Mouse (Mus musculus) embryonic stem cell, embryonic (primary cell): ENCODE measurements around the gene Plekhg1.

Experiments used
- CTCF ChIA-PET, 4 experiments: fragments of 300-600 bp in 2 of 4; fragments of 350-600 bp in 2 of 4; sonication (Branson Sonifier 250); formaldehyde crosslinking; loops; one replicate each; lab custom pipeline; 2022; ENCODE audit warnings: inconsistent platforms in 2 of 4; lab: Charles Lee
- POLR2A ChIA-PET, 4 experiments: fragments of 300-600 bp in 2 of 4; fragments of 350-600 bp in 2 of 4; sonication (Branson Sonifier 250); formaldehyde crosslinking; loops; one replicate each; lab custom pipeline; 2022; ENCODE audit warnings: antibody characterized with exemption in 4 of 4, inconsistent platforms in 1 of 4; lab: Charles Lee

Gene Plekhg1

DNA sequence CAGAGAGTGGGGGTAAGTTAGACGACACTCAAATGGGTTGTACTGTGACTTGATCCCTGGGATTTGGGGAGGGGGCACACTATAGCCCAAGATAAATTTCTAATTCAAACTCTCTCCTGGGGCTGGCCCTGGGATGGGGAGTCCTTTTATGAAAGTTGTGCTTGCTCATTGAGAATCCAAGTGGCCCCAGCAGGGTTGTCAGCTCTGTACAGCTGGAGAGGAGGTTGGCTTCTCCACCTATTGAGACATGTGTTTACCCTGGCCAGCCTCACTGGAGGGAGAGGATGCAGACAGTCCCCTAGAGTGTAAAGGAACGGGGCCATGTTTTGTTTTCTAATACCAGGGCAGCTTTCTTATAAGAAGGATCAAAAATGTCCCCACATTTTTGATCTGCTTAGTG, 106.9 kb downstream of the Plekhg1 start:
- ChIA-PET POLR2A (interaction anchor here in 2 of 4 experiments (0.6 to 1.4 kb wide), 5 partner anchors 13 to 311 kb away, joined by 3 to 4 read pairs (median 3); no protein-coding TSS in a partner anchor), CTCF (no interaction called here)

DNA sequence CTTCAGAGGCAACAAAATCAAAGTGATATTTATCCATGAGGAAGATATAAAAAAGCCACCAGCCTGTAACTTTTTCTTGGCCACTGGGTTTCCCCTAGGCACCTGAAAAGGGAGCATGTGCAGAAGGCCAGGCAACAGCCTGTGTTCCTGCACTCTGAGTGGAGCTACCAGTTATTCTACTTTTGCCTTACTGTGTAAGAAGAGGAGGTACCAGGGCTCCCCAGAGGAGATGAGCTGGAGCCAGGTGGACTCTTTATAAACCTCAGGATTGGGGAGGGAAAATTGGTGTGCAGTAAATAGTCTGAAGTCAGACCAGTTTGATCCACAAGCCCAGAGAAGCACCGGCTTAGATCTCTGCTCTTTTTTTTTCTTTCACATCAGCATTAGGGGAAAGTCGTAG, 111.3 kb downstream of the Plekhg1 start:
- ChIA-PET CTCF (interaction anchor here in 2 of 4 experiments (0.5 to 1.0 kb wide), 4 partner anchors 92 to 1947 kb away, joined by 3 to 8 read pairs (median 4); no protein-coding TSS in a partner anchor), POLR2A (interaction anchor here in 3 of 4 experiments (0.7 to 4.1 kb wide), 16 partner anchors 9 to 408 kb away, joined by 3 to 32 read pairs (median 6); no protein-coding TSS in a partner anchor)

DNA sequence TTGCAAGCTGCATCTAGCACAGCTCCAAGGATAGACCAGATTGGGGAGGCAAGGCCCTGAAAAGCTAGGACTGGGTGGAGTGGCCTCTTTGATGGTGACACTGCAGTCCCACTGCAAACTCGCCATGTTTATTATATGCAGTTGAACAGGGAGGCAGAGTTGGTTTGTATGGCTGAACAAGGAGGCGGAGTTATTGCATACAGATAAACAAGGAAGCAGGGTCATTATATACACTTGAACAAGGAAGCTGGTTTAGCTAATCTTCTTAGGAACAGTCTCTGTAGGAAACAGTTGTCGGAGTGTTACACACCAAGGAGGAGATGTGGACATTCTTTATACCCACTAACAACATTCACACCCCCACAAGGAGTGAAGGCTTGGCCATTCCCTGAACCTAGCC, 112.6 kb downstream of the Plekhg1 start:
- POLR2A ChIA-PET = interaction anchor here in 3 of 4 experiments (0.5 to 4.1 kb wide), 25 partner anchors 8 to 1953 kb away, joined by 3 to 32 read pairs (median 5); partner anchors contain the start of genes Mthfd1l (in 2 of the 3) and Fbxo5 (in 1 of the 3)
- CTCF ChIA-PET = interaction anchor here in 2 of 4 experiments (0.5 to 1.0 kb wide), 4 partner anchors 85 to 499 kb away, joined by 3 to 11 read pairs (median 4); no protein-coding TSS in a partner anchor

DNA sequence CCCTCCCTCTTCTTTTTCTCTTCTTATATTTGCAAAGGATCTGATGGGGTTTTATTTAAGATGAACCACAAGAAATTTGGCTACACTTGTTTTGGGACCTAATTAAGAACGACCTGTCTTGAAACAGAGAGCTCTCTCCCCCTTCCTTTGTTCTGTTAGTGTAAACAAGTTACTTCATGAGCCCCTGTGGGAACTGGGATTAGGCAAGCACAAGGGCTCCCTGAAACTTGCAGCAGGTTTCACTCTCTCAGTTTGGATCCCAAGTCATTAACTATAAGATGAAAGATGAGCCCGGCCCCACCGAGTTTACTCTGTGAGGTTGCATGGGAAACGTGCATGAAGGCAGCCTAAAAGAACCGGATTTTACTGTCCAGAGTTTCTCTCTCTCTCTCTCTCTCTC, 117.7 kb downstream of the Plekhg1 start:
- ChIA-PET CTCF (interaction anchor here in 1 of 4 experiments (1.9 kb wide), 1 partner anchor 24 kb away, joined by 4 read pairs; no protein-coding TSS in a partner anchor), POLR2A (no interaction called here)

DNA sequence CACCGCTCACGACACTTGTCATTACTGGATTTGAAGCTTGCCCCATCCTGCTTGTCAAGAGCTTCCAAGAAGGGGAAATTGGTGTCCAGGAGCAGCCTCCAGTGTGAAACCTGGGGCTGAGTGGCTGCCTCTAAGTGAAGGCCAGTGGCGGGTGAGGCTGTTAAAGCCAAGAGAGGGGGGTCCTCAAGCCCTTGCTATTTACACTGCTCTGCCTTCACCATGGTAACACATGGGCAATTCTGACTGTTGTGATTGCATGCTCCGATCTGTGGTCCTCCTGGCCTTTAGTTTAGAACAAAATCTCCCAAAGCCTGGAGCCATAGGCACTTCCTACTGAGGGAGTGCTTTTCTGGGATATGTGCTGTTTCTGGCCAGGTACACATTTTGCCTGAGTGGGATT, 118.3 kb downstream of the Plekhg1 start:
- POLR2A ChIA-PET = interaction anchor here in 2 of 4 experiments (1.2 to 1.6 kb wide), 2 partner anchors 15 kb away, joined by 5 read pairs; no protein-coding TSS in a partner anchor
- CTCF ChIA-PET = interaction anchor here in 2 of 4 experiments (1.1 to 1.9 kb wide), 2 partner anchors 24 to 291 kb away, joined by 3 to 4 read pairs; no protein-coding TSS in a partner anchor

DNA sequence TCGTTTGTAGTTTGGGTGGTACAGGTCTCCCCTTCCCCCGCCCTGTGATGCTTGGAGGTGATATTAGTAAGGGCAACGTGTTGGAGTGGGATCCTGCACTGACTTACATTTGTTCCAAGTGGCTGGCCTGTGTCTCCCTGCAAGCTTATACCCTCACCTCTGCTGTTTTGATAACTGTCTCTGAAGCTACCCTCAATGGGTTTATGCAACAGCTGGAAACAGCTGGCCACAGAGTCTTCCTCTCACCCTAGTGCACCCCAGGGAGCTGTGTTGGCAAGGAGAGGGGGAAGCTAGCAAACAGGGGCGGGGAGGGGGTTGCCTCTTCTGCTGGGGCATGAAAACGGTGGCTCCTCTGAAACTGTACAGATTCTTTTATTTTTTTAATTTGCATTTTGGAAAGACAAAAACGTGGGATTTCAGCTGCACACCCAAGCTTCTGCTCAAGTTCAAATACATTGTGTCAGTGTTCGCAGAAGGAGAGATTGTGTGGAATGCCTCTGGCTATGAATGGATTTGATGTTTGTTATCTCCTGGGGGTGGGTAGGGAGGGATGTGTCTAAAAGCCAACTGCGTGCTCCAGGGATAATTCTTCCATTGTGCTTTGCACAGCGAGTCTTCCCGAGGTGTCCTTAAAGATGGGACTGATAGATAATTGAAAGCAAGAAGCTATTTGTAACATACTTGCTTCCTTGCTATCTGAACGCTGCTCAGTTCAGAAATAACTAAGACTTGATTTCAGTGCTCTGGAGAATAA, 119.0 kb downstream of the Plekhg1 start:
- POLR2A ChIA-PET = interaction anchor here in 3 of 4 experiments (0.6 to 1.6 kb wide), 5 partner anchors 10 to 423 kb away, joined by 3 to 5 read pairs (median 4); no protein-coding TSS in a partner anchor
- CTCF ChIA-PET = interaction anchor here in 3 of 4 experiments (0.6 to 1.9 kb wide), 3 partner anchors 25 to 292 kb away, joined by 3 to 4 read pairs (median 4); no protein-coding TSS in a partner anchor

DNA sequence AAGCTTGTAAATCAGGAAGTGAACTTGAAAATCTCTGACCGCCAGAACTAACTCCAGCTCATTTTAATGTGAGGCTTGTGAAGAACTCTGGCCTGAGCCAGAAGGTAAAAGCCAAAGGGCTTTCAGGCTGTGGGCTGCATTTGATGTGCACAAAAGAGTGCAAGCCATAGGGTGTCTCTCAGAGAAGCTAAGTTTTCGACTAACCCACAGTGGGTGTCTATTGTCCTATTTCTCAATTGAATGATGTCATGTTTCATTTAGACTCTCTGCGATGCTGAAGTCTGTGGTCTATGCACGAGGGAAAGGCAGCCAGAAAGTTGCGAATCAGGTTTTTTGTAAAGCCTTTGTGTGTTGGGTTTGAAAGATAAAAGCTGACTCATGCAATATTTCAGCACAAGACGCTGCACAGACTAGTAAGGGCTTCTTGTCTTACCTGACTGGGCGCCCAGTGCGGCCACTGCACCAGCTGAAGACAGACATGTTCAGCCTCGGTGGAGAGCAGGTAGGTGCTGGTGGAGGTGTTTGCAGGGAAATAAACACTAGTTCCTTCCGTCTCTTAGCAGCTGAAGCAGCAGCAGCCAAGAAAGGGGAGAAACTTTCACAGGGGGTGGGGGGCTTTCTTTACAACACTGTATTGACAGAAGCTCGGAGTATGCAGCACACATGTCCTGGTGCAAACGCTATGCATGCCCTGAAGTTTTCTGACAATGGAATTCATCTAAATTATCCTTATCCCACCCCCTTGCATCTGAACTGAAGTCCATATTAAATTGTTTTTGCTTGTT, 123.4 kb downstream of the Plekhg1 start:
- ChIA-PET POLR2A (interaction anchor here in 3 of 4 experiments (0.6 to 2.9 kb wide), 21 partner anchors 9 to 114 kb away, joined by 3 to 25 read pairs (median 4); no protein-coding TSS in a partner anchor), CTCF (interaction anchor here in 3 of 4 experiments (0.6 to 2.0 kb wide), 5 partner anchors 8 to 295 kb away, joined by 3 to 6 read pairs (median 3); no protein-coding TSS in a partner anchor)

DNA sequence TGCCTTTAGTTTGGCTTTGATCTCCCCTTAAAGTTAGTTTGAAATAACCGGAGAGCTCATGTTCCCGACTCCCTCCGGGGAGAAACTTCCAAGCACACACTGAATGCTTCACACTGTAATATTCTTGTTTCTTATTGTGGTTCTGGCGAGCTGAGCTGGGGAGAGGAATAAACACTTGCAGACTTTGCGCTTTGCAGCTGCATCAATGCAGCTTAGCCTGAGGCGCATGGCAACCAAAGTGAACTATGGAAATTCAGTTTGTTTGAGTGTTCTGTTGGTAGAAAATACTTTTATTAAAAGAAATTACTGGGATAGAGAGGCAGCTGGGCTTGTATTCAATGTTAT, 124.0 kb downstream of the Plekhg1 start:
- ChIA-PET POLR2A (interaction anchor here in 3 of 4 experiments (0.6 to 2.9 kb wide), 15 partner anchors 9 to 77 kb away, joined by 3 to 25 read pairs (median 5); no protein-coding TSS in a partner anchor), CTCF (interaction anchor here in 3 of 4 experiments (1.0 to 2.0 kb wide), 5 partner anchors 9 to 80 kb away, joined by 3 to 6 read pairs (median 3); no protein-coding TSS in a partner anchor)

DNA sequence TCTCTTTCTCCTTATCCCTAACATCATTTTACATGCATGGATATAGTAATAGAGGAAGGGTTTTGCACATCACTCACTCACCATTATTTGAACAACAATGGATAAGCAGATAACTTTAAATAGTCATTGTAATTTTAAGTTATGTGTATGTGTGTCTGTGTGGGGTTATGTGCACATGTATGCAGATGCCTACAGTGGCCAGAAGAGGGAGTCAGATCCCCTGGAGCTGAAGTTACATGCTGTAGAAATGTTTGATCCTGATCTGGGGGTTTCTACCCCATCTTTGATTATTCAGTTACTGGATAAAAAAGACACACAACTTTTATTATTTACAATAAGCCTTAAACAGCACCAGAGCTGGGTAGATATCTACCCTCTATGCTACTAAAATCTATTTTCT, 127.1 kb downstream of the Plekhg1 start:
- POLR2A ChIA-PET = interaction anchor here in 3 of 4 experiments (0.6 to 2.2 kb wide), 6 partner anchors 12 to 82 kb away, joined by 3 to 11 read pairs (median 6); no protein-coding TSS in a partner anchor
- CTCF ChIA-PET = interaction anchor here in 3 of 4 experiments (0.6 to 1.1 kb wide), 4 partner anchors 12 to 77 kb away, joined by 3 read pairs; no protein-coding TSS in a partner anchor

DNA sequence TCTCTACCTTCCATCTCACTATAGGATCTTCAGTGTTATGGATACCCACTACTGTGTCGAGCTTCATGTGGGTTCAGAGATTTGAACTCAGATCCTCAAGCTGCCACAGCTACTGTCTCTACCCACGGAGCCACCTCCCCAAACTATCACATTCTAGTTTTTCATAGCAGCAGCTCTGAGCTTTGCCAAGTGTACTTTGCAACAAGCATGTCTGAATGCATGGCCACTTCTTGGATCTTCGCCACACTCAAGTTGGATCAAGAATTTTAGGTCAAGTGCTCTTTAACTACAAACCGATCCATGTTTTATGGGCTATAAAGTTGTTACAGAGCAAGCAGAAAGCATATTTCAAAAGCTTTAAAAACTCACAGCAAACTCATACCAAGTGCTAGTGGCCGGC, 130.7 kb downstream of the Plekhg1 start:
- CTCF ChIA-PET = interaction anchor here in 1 of 4 experiments (1.1 kb wide), 1 partner anchor 73 kb away, joined by 5 read pairs; no protein-coding TSS in a partner anchor
- POLR2A ChIA-PET = interaction anchor here (0.6 to 2.4 kb wide), 5 partner anchors 10 to 506 kb away, joined by 3 to 14 read pairs (median 6); no protein-coding TSS in a partner anchor

DNA sequence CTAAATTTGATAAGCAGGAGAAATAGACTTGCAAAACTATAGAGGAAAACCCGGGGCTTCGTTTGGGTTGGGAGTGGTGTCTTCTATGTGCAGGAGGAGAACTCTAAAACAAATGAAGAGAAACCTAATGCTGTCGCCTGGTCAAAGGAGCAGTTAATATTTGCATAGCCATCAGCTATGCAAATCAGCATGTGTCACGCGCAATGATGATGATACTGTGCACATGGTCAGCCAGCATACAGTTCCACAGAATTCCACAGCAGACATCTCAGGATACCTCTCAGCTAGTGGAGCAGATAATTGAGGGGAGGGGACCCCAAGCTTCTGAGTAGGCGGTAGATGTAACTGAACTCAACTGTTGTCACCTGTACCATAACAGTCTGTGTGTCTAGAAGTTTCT, 133.3 kb downstream of the Plekhg1 start:
- POLR2A ChIA-PET = interaction anchor here in 3 of 4 experiments (0.7 to 2.5 kb wide), 39 partner anchors 8 to 649 kb away, joined by 3 to 33 read pairs (median 5); partner anchors contain the start of genes Mthfd1l (in 1 of the 3) and Plekhg1 (in 1 of the 3)
- CTCF ChIA-PET = interaction anchor here in 2 of 4 experiments (0.6 to 0.9 kb wide), 3 partner anchors 105 to 304 kb away, joined by 3 read pairs; no protein-coding TSS in a partner anchor

DNA sequence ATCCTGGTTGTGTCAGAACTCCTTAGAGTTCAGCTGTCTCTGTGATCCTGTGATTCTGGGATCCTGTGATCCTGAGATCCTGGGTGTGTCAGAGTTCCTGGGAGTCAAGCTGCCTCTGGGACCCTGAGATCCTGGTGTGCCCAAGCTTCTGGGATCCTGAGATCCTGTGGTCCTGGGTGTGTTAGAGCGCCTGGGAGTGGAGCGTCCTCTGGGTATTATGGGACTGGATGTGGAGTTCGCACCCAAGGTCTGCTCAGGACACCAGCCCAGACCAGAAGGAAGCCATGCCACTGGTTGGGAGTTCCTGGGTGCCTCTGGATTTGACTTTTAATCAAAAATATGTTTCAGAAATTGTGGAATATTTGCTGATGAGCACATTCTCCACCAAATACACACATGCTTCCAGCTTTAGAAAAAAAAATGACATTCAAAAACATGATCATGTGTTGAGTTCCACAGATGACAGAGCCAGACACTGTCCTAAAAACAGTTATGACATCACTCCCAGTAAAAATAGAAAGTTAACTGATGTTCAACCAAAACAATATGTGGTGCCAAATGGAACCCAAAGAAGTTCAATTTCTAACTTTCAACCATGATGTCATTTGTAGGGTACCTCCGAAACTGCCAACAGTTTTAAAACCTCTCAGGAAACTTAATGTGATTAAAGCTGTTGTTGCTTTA, 137.8 kb downstream of the Plekhg1 start:
- ChIA-PET POLR2A (interaction anchor here in 1 of 4 experiments (0.8 to 1.0 kb wide), 2 partner anchors 61 to 78 kb away, joined by 3 read pairs; no protein-coding TSS in a partner anchor), CTCF (no interaction called here)

DNA sequence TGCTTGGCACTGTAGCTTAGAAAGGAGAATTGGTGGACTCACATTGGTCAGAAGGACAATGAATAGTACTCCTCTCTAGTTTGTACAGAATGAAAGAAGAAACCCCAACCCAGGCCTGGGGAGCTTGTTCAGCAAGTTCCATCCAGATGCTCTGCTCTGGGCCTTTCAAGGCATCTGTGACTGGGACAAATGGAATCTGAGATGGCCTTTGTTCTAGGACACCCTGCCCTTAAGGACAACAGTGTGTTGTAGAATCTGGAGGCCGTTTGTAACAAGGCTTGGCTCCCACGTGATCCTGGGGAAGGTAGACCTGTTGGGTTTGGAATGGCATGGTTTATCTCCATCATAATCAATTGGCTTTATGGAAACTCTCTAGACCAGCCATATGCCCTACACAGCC, 141.0 kb downstream of the Plekhg1 start:
- CTCF ChIA-PET = interaction anchor here in 2 of 4 experiments (0.6 to 1.8 kb wide), 2 partner anchors 31 to 47 kb away, joined by 3 to 5 read pairs; no protein-coding TSS in a partner anchor
- POLR2A ChIA-PET = interaction anchor here in 3 of 4 experiments (0.5 to 2.1 kb wide), 23 partner anchors 9 to 161 kb away, joined by 3 to 26 read pairs (median 4); no protein-coding TSS in a partner anchor

DNA sequence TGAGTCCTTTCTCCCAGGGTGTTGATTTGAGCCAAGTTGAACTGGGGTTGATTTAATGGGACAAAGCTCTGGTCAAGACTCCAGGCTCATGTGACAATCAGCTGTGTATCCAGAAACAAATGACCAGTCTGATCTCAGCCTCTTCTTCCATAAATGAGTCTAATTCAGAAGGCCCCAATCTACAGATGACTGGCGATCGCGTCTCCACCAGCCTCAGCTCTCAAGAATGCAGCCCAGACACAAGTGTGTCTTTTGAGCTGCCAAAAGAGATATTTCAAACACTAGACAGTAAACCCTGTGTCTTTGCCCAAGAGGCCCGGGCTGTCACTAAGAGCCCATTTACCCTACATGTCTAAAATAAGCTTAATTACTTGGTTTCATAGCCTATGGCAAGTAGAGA, 148.3 kb downstream of the Plekhg1 start:
- ChIA-PET POLR2A (interaction anchor here in 1 of 4 experiments (0.7 to 1.4 kb wide), 2 partner anchors 16 to 394 kb away, joined by 3 read pairs; no protein-coding TSS in a partner anchor), CTCF (no interaction called here)

DNA sequence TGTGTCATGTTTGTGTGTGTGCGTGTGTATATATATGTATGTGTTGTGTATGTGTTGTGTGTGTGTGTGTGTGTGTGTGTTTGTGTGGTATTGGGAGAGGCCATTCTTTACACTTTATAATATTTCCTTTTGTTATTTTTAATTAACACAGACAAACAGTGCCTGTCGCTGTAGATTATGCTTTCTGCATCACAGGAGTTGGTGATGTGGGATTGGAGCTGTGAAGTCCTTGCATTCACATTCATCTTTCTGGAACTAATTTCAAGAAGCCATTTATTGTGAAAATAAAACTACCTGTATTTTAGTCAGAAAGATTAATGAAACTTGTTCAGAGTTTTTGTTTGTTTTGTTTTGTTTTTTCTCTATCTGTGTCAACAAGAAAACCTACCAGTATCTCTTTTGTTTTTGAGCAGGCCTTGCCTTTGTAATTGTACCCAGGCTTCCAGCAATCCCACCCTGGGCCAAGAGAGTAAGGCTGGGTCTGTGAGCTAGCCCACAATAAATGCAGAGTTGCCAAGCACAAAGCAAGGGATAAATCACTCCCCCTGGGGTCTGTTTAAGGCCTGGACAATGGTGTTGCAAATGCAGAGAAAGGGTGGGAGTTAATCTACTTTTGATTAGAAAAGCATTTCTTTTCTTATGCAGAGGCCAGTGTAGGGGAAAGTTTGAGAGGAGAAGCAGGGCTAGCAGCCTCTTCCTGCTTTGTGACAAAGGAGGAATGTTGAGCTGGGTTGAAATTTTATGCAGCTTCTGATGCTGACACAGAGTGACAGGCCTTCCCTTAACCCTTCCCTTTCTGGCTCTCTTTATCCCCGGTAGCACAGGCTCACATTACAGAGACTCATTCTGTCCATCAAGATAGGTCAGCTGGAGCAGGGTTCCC, 151.5 kb downstream of the Plekhg1 start:
- POLR2A ChIA-PET = interaction anchor here (0.5 to 5.7 kb wide), 52 partner anchors 8 to 443 kb away, joined by 3 to 64 read pairs (median 4); partner anchors contain the start of genes Mthfd1l (in 2 of the 4) and Plekhg1 (in 1 of the 4)
- CTCF ChIA-PET = interaction anchor here (0.6 to 1.7 kb wide), 12 partner anchors 9 to 189 kb away, joined by 3 to 11 read pairs (median 4); no protein-coding TSS in a partner anchor
